Mouse (Mus musculus): Measurements from ENCODE around the gene Zdhhc19. TPM values are rescaled to one million over a fixed set of nuclear protein-coding genes. Genes with fewer than 3 reads are reported as not detected.
"Not testable (repeated sequence)": the region's sequence is repeated elsewhere in the genome, so short reads cannot be mapped to it uniquely, and the experiment has no call there.

Gene Zdhhc19
- total and polyA plus RNA-seq, 3 experiments, result not detected

DNA sequence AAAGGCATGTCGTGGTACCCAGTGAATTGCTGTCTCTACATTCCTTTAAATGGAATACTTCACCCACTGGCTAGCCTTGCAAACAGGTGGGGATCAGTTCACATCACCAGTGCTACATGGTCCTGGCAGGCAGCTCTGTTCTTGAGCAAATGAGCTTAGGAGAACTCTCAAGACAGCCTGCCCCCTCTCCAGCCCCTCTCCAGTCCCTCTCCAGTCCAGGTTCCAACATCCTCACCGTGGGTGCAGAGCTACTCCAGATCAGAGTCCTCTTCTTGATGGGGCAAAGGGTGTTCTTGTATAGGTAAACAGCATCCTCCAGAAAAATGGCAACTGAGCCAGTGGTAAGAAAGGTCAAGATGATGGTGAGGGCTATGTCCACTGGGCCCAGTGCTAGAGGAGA lies 16.6 kb upstream of the Zdhhc19 start:
- H3K27me3 ChIP-seq (ENCODE audit: control insufficient read depth, insufficient read depth, low read length), result no peaks in the 10 kb centered on the region
- no peak for DNase-seq
- no peak overlapping the region for H3K27ac ChIP-seq
- no peaks in the 10 kb centered on the region for H3K4me1 ChIP-seq (ENCODE audit: control insufficient read depth, insufficient read depth, low read length)
- H3K79me2 ChIP-seq (replicated peaks; ENCODE audit: control insufficient read depth, insufficient read depth, low read length), result no peaks in the 10 kb centered on the region
- intact Hi-C loops (cut with DNase I), result no loop called here
- H3K9ac ChIP-seq (ENCODE audit: low read depth, low read length), result no peak overlapping the region
- no peaks in the 10 kb centered on the region for H3K36me3 ChIP-seq (ENCODE audit: control insufficient read depth, insufficient read depth, low read length)
- WGBS, result 73% methylated on average over 2 of the region's 2 CpGs
- no peak overlapping the region for H3K4me3 ChIP-seq
- TF ChIP-seq EP300 (IDR thresholded peaks at IDR 0.05; ENCODE audit: insufficient read depth, low read depth, low read length), result no peak
- no peak for TF ChIP-seq CTCF (IDR thresholded peaks at IDR 0.05)
- no peak for TF ChIP-seq POLR2A (IDR thresholded peaks at IDR 0.05; ENCODE audit: insufficient read depth, low read depth, low read length)

GRCm38 (mm10) chr16:32484431-32484871 lies 11.6 kb upstream of the Zdhhc19 start:
- no peak for TF ChIP-seq POLR2A (IDR thresholded peaks at IDR 0.05; ENCODE audit: insufficient read depth, low read depth, low read length)
- no peak for TF ChIP-seq CTCF (IDR thresholded peaks at IDR 0.05)
- TF ChIP-seq EP300 (IDR thresholded peaks at IDR 0.05; ENCODE audit: insufficient read depth, low read depth, low read length), result no peak
- intact Hi-C loops (cut with DNase I), result no loop called here
- Histone ChIP-seq H3K9ac (ENCODE audit: low read depth, low read length) (no peak overlapping the region), H3K79me2 (replicated peaks; ENCODE audit: control insufficient read depth, insufficient read depth, low read length) (no peaks in the 10 kb centered on the region), H3K4me3 (no peak overlapping the region), H3K27ac (no peak overlapping the region), H3K27me3 (ENCODE audit: control insufficient read depth, insufficient read depth, low read length) (no peaks in the 10 kb centered on the region), H3K36me3 (ENCODE audit: control insufficient read depth, insufficient read depth, low read length) (no peaks in the 10 kb centered on the region), H3K4me1 (ENCODE audit: control insufficient read depth, insufficient read depth, low read length) (no peaks in the 10 kb centered on the region)
- WGBS, result 73% methylated on average over 7 of the region's 7 CpGs
- DNase-seq, result no peak

- H3K79me2 ChIP-seq (replicated peaks; ENCODE audit: control insufficient read depth, insufficient read depth, low read length), result no peaks in the 10 kb centered on the region
- H3K9ac ChIP-seq (ENCODE audit: low read depth, low read length), result no peak overlapping the region
- no peak for DNase-seq
- H3K4me1 ChIP-seq (ENCODE audit: control insufficient read depth, insufficient read depth, low read length), result no peaks in the 10 kb centered on the region
- TF ChIP-seq EP300 (IDR thresholded peaks at IDR 0.05; ENCODE audit: insufficient read depth, low read depth, low read length), result no peak
- no peak for TF ChIP-seq CTCF (IDR thresholded peaks at IDR 0.05)
- no peak for TF ChIP-seq POLR2A (IDR thresholded peaks at IDR 0.05; ENCODE audit: insufficient read depth, low read depth, low read length)
- WGBS, result 66% methylated on average over 2 of the region's 2 CpGs
- H3K27ac ChIP-seq, result no peak overlapping the region
- no peak overlapping the region for H3K4me3 ChIP-seq
- no peaks in the 10 kb centered on the region for H3K27me3 ChIP-seq (ENCODE audit: control insufficient read depth, insufficient read depth, low read length)
- intact Hi-C loops (cut with DNase I), result no loop called here
- no peaks in the 10 kb centered on the region for H3K36me3 ChIP-seq (ENCODE audit: control insufficient read depth, insufficient read depth, low read length)
These were observed 10.9 kb upstream of the Zdhhc19 start for GRCm38 (mm10) chr16:32485209-32485608.

DNA sequence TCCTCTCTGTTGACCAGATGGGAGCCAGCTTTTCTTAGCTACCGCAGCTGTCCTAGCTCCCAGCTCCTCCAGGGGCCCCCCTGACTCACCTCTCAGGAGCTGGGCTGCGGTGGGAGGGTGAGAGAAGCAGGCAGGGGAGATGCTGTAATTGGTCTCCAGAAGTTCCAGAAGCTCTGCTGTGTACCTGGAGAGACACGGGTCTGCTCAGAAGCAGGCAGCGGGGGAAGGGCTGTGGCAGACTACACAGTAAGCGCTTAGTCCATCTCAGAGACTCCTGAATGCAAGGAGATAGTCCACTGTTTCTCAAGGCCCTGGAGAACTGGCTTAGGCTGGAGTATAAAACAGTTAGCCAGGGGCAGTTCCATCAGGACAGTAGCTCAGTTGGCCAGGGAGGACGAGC lies 10.0 kb upstream of the Zdhhc19 start:
- 85% methylated on average over 6 of the region's 6 CpGs for WGBS
- no peak overlapping the region for H3K9ac ChIP-seq (ENCODE audit: low read depth, low read length)
- no peak for DNase-seq

GRCm38 (mm10) chr16:32487234-32488111 lies 8.6 kb upstream of the Zdhhc19 start, which contains the start of gene Slc51a:
Slc51a (minus strand) TSS chr16:32487879.
- Histone ChIP-seq H3K79me2 (replicated peaks; ENCODE audit: control insufficient read depth, insufficient read depth, low read length) (no peaks in the 10 kb centered on the region), H3K4me3 (no peak within 1 kb of the TSS), H3K9ac (ENCODE audit: low read depth, low read length) (no peak within 1 kb of the TSS), H3K4me1 (ENCODE audit: control insufficient read depth, insufficient read depth, low read length) (no peaks in the 10 kb centered on the region), H3K36me3 (ENCODE audit: control insufficient read depth, insufficient read depth, low read length) (no peaks in the 10 kb centered on the region), H3K27ac (no peak within 1 kb of the TSS), H3K27me3 (ENCODE audit: control insufficient read depth, insufficient read depth, low read length) (no peaks in the 10 kb centered on the region)
- TF ChIP-seq CTCF (IDR thresholded peaks at IDR 0.05) (no peak), EP300 (IDR thresholded peaks at IDR 0.05; ENCODE audit: insufficient read depth, low read depth, low read length) (no peak), POLR2A (IDR thresholded peaks at IDR 0.05; ENCODE audit: insufficient read depth, low read depth, low read length) (no peak)
- 49% methylated on average over 15 of the region's 15 CpGs for WGBS
- DNase-seq, result no peak
- intact Hi-C loops (cut with DNase I), result no loop called here

More for the DNA sequence above, 10.0 kb upstream of the Zdhhc19 start:
- Histone ChIP-seq H3K36me3 (ENCODE audit: control insufficient read depth, insufficient read depth, low read length) (no peaks in the 10 kb centered on the region), H3K79me2 (replicated peaks; ENCODE audit: control insufficient read depth, insufficient read depth, low read length) (no peaks in the 10 kb centered on the region), H3K4me1 (ENCODE audit: control insufficient read depth, insufficient read depth, low read length) (no peaks in the 10 kb centered on the region), H3K27ac (no peak overlapping the region), H3K27me3 (ENCODE audit: control insufficient read depth, insufficient read depth, low read length) (no peaks in the 10 kb centered on the region), H3K4me3 (no peak overlapping the region)
- TF ChIP-seq POLR2A (IDR thresholded peaks at IDR 0.05; ENCODE audit: insufficient read depth, low read depth, low read length), result no peak
- TF ChIP-seq CTCF (IDR thresholded peaks at IDR 0.05), result no peak
- TF ChIP-seq EP300 (IDR thresholded peaks at IDR 0.05; ENCODE audit: insufficient read depth, low read depth, low read length), result no peak
- intact Hi-C loops (cut with DNase I), result no loop called here

GRCm38 (mm10) chr16:32488939-32489338 lies 7.1 kb upstream of the Zdhhc19 start:
- TF ChIP-seq CTCF (IDR thresholded peaks at IDR 0.05) (no peak), POLR2A (IDR thresholded peaks at IDR 0.05; ENCODE audit: insufficient read depth, low read depth, low read length) (no peak), EP300 (IDR thresholded peaks at IDR 0.05; ENCODE audit: insufficient read depth, low read depth, low read length) (no peak)
- Histone ChIP-seq H3K4me3 (no peak overlapping the region), H3K27ac (no peak overlapping the region), H3K4me1 (ENCODE audit: control insufficient read depth, insufficient read depth, low read length) (no peaks in the 10 kb centered on the region), H3K27me3 (ENCODE audit: control insufficient read depth, insufficient read depth, low read length) (no peaks in the 10 kb centered on the region), H3K36me3 (ENCODE audit: control insufficient read depth, insufficient read depth, low read length) (no peaks in the 10 kb centered on the region), H3K79me2 (replicated peaks; ENCODE audit: control insufficient read depth, insufficient read depth, low read length) (no peaks in the 10 kb centered on the region), H3K9ac (ENCODE audit: low read depth, low read length) (no peak overlapping the region)
- 90% methylated on average over 3 of the region's 3 CpGs for WGBS
- intact Hi-C loops (cut with DNase I), result no loop called here
- DNase-seq, result no peak

GRCm38 (mm10) chr16:32494371-32494770 lies 1.7 kb upstream of the Zdhhc19 start:
- DNase-seq; H3K27ac ChIP-seq; H3K4me1 ChIP-seq (ENCODE audit: control insufficient read depth, insufficient read depth, low read length); H3K9ac ChIP-seq (ENCODE audit: low read depth, low read length); H3K36me3 ChIP-seq (ENCODE audit: control insufficient read depth, insufficient read depth, low read length); H3K4me3 ChIP-seq; H3K79me2 ChIP-seq (replicated peaks; ENCODE audit: control insufficient read depth, insufficient read depth, low read length); intact Hi-C loops (cut with DNase I); H3K27me3 ChIP-seq (ENCODE audit: control insufficient read depth, insufficient read depth, low read length): not testable (repeated sequence)
- WGBS, result 73% methylated on average over 6 of the region's 6 CpGs
